Mouse (Mus musculus) hindbrain, embryonic 16.5 days (tissue): ENCODE data around the gene Dnase2a. TPM values are rescaled to one million over a fixed set of nuclear protein-coding genes. Genes with fewer than 3 reads are reported as not detected.
A peak's percentile ranks its signal among the peaks of the same experiment; 100 is the strongest.

Experiments used
- ATAC-seq: fragments of 200-750 bp; cut with Nextera tagmentation; 2 replicates; pipeline ENCODE4 v1.8.0; 2017; ENCODE audit warnings: moderate TSS enrichment, moderate library complexity
- H3K27ac ChIP-seq: fragments of 300-500 bp; sonication (generic); 2 replicates; pipeline ENCODE4 v1.5.1; 2014; ENCODE audit warnings: low read depth, mild to moderate bottlenecking, control low read depth, low read length, moderate library complexity
- H3K27me3 ChIP-seq: fragments of 300-500 bp; sonication (generic); replicated peaks from 2 replicates; pipeline ENCODE4 v1.6.1; 2014; ENCODE audit warnings: low read length; ENCODE audit not compliant: control insufficient read depth, insufficient read depth
- H3K36me3 ChIP-seq: fragments of 300-500 bp; sonication (generic); 2 replicates; pipeline ENCODE4 v1.6.1; 2014; ENCODE audit warnings: mild to moderate bottlenecking, low read length, moderate library complexity, mixed read lengths; ENCODE audit not compliant: control insufficient read depth, insufficient read depth
- H3K4me1 ChIP-seq: fragments of 300-500 bp; sonication (generic); 2 replicates; pipeline ENCODE4 v1.6.1; 2014; ENCODE audit warnings: low read depth, low read length; ENCODE audit not compliant: control insufficient read depth, insufficient read depth
- H3K4me2 ChIP-seq: fragments of 300-500 bp; sonication (generic); 2 replicates; pipeline ENCODE4 v1.6.1; 2014; ENCODE audit warnings: mild to moderate bottlenecking, low read length, control low read depth, moderate library complexity
- H3K4me3 ChIP-seq: fragments of 300-500 bp; sonication (generic); 2 replicates; pipeline ENCODE4 v1.5.1; 2014; ENCODE audit warnings: mild to moderate bottlenecking, low read length, control low read depth, moderate library complexity
- H3K9ac ChIP-seq: fragments of 300-500 bp; sonication (generic); 2 replicates; pipeline ENCODE4 v1.6.1; 2014; ENCODE audit warnings: low read depth, mild to moderate bottlenecking, control low read depth, low read length, moderate library complexity
- H3K9me3 ChIP-seq: fragments of 300-500 bp; sonication (generic); 2 replicates; pipeline ENCODE4 v1.6.1; 2014; ENCODE audit warnings: mild to moderate bottlenecking, low read length, moderate library complexity; ENCODE audit not compliant: control insufficient read depth
- WGBS: fragments of 180-500 bp; shearing (Covaris S2); extraction: QIAGEN DNeasy Blood & Tissue Kit; methylation state at CpG from one replicate; pipeline ENCODE4 v1.1.7; 2014; 5-methylcytosine and 5-hydroxymethylcytosine counted together
- polyA plus RNA-seq: library from polyadenylated mRNA; unstranded; fragments of >200 nt; fragmentation: Nextera tagmentation; extraction: Ambion mirVana; gene quantifications from 2 replicates; pipeline ENCODE4 v1.2.1, GENCODE M21; 2015

Dnase2a gene
- polyA plus RNA-seq, 1 experiment from 2014 or later = 6.4 TPM

DNA sequence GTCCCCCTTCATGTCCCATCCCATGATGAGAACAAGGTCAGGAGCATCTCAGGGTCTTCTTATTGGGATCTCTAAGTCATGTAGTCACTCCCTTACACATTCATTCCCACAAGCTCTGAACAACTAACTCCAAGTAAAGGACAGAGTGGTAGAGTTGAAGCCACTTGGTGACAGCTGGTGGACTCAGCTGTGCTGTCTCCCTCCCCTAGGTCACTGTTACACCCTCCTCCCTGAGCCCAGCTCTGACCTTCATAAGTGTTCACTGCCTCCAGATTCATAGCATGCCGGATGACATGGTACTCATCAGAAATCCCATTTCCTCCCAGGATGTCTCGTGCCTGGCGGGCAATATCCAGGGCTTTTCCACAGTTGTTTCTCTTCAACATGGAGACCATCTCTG lies 20.1 kb upstream of the Dnase2a start:
- H3K27ac ChIP-seq = no peak overlapping the region
- no peaks in the 10 kb centered on the region for H3K27me3 ChIP-seq
- H3K36me3 ChIP-seq = peaks cover 12% of the 10 kb centered on the region
- H3K9me3 ChIP-seq = no peaks in the 10 kb centered on the region
- no peak overlapping the region for H3K4me3 ChIP-seq
- ATAC-seq = no peak
- H3K4me2 ChIP-seq = no peak overlapping the region
- H3K9ac ChIP-seq = no peak overlapping the region
- 95% methylated on average over 3 of the region's 3 CpGs for WGBS
- peaks cover 6% of the 10 kb centered on the region for H3K4me1 ChIP-seq

GRCm38 (mm10) chr8:84889141-84889540 lies 19.2 kb upstream of the Dnase2a start:
- Histone ChIP-seq H3K27ac (no peak overlapping the region), H3K4me2 (no peak overlapping the region), H3K4me3 (no peak overlapping the region), H3K36me3 (peaks cover 12% of the 10 kb centered on the region), H3K9ac (no peak overlapping the region), H3K9me3 (no peaks in the 10 kb centered on the region), H3K4me1 (peaks cover 9% of the 10 kb centered on the region), H3K27me3 (no peaks in the 10 kb centered on the region)
- whole genome bisulfite sequencing = 86% methylated on average over 1 of the region's 1 CpGs
- ATAC-seq = no peak

GRCm38 (mm10) chr8:84892993-84893708 lies 15.2 kb upstream of the Dnase2a start:
- H3K4me1 ChIP-seq = peaks cover 12% of the 10 kb centered on the region
- no peaks in the 10 kb centered on the region for H3K9me3 ChIP-seq
- peak overlapping the region; percentile 65 for H3K27ac ChIP-seq
- WGBS = 12% methylated on average over 31 of the region's 31 CpGs
- H3K4me2 ChIP-seq = peak overlapping the region; percentile 69
- peak; percentile 63 for ATAC-seq
- peaks cover 4% of the 10 kb centered on the region for H3K36me3 ChIP-seq
- peak overlapping the region; percentile 73 for H3K4me3 ChIP-seq
- peak overlapping the region; percentile 79 for H3K9ac ChIP-seq
- no peaks in the 10 kb centered on the region for H3K27me3 ChIP-seq

GRCm38 (mm10) chr8:84893709-84894134 lies 14.6 kb upstream of the Dnase2a start, which contains the start of gene Gcdh:
Gcdh (minus strand) TSS chr8:84893921.
- Histone ChIP-seq H3K4me3 (peak within 1 kb of the TSS; percentile 73), H3K9me3 (no peaks in the 10 kb centered on the region), H3K27me3 (no peaks in the 10 kb centered on the region), H3K4me1 (peaks cover 12% of the 10 kb centered on the region), H3K4me2 (peak within 1 kb of the TSS; percentile 69), H3K27ac (peak within 1 kb of the TSS; percentile 65), H3K9ac (peak within 1 kb of the TSS; percentile 79), H3K36me3 (no peaks in the 10 kb centered on the region)
- ATAC-seq = peak; percentile 99
- WGBS = under 1% methylated on average over 11 of the region's 11 CpGs

- no peaks in the 10 kb centered on the region for H3K9me3 ChIP-seq
- ATAC-seq = no peak
- H3K27me3 ChIP-seq = no peaks in the 10 kb centered on the region
- H3K4me1 ChIP-seq = peaks cover 12% of the 10 kb centered on the region
- H3K36me3 ChIP-seq = no peaks in the 10 kb centered on the region
- 83% methylated on average over 5 of the region's 5 CpGs for WGBS
- no peak overlapping the region for H3K4me3 ChIP-seq
- no peak overlapping the region for H3K9ac ChIP-seq
- H3K4me2 ChIP-seq = no peak overlapping the region
- H3K27ac ChIP-seq = no peak overlapping the region
These were observed 12.4 kb upstream of the Dnase2a start for GRCm38 (mm10) chr8:84895963-84896362.

DNA sequence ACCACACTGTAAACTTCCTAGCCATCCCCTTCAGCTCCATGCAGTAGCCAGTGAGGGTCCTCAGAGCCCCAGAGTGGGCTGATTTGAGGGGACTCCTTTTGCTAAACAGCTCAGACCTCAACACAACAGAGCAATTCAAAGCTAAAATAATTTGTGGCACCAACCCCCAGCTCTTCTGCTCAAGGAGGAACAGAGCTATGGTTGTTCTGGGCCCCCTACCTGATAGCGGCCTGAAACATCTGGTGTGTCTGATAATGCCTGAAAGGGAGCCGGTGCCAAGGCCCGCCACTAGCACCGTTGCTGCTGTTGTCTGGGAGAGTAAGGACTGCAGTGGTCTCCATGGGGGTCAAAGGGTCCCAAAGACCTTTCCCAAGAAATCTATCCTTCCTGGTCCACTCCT lies 7.3 kb upstream of the Dnase2a start:
- Histone ChIP-seq H3K27me3 (0 out of 2 replicates have a peak, but pooled peaks cover 5% of the 10 kb centered on the region), H3K9ac (no peak overlapping the region), H3K4me3 (no peak overlapping the region), H3K27ac (no peak overlapping the region), H3K9me3 (no peaks in the 10 kb centered on the region), H3K36me3 (no peaks in the 10 kb centered on the region), H3K4me1 (peaks cover 10% of the 10 kb centered on the region), H3K4me2 (no peak overlapping the region)
- WGBS = 81% methylated on average over 4 of the region's 4 CpGs
- no peak for ATAC-seq

GRCm38 (mm10) chr8:84901752-84902151 lies 6.6 kb upstream of the Dnase2a start, which contains the start of gene Klf1:
Klf1 (plus strand) TSS chr8:84901928.
- no peak for ATAC-seq
- Histone ChIP-seq H3K27me3 (0 out of 2 replicates have a peak, but pooled peaks cover 5% of the 10 kb centered on the region), H3K4me2 (peak within 1 kb of the TSS; percentile 98), H3K9ac (peak within 1 kb of the TSS; percentile 74), H3K27ac (no peak within 1 kb of the TSS), H3K9me3 (no peaks in the 10 kb centered on the region), H3K4me1 (peaks cover 10% of the 10 kb centered on the region), H3K36me3 (no peaks in the 10 kb centered on the region), H3K4me3 (peak within 1 kb of the TSS; percentile 54)
- 83% methylated on average over 3 of the region's 3 CpGs for WGBS

DNA sequence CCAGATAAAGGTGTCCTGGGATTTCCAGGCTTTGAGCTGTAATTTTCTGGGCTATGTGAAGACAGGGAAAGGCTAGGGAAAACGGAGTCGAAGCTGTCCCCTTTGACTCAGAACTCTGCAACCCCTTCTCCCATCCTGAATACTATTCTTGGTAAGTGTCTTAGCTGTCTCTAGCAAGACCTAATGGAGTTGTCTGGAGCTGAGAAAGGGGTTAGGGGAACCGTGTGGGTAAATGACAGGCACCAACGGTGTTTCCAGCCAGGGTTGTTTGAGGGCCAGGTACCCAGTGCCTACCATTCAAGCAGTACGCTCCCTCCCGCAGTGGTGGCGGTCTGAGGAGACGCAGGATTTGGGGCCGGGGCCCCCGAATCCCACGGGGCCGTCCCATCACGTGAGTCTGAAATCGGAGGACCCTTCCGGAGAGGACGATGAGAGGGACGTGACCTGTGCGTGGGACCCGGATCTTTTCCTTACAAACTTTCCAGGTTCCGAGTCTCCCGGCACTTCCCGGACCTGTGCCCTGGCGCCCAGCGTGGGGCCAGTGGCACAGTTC lies 5.9 kb upstream of the Dnase2a start:
- Histone ChIP-seq H3K9me3 (no peaks in the 10 kb centered on the region), H3K27me3 (0 out of 2 replicates have a peak, but pooled peaks cover 5% of the 10 kb centered on the region), H3K4me3 (peak overlapping the region; percentile 54), H3K27ac (no peak overlapping the region), H3K9ac (peak overlapping the region; percentile 74), H3K4me1 (peaks cover 10% of the 10 kb centered on the region), H3K4me2 (peak overlapping the region; percentile 98), H3K36me3 (no peaks in the 10 kb centered on the region)
- no peak for ATAC-seq
- 8% methylated on average over 11 of the region's 24 CpGs for WGBS

DNA sequence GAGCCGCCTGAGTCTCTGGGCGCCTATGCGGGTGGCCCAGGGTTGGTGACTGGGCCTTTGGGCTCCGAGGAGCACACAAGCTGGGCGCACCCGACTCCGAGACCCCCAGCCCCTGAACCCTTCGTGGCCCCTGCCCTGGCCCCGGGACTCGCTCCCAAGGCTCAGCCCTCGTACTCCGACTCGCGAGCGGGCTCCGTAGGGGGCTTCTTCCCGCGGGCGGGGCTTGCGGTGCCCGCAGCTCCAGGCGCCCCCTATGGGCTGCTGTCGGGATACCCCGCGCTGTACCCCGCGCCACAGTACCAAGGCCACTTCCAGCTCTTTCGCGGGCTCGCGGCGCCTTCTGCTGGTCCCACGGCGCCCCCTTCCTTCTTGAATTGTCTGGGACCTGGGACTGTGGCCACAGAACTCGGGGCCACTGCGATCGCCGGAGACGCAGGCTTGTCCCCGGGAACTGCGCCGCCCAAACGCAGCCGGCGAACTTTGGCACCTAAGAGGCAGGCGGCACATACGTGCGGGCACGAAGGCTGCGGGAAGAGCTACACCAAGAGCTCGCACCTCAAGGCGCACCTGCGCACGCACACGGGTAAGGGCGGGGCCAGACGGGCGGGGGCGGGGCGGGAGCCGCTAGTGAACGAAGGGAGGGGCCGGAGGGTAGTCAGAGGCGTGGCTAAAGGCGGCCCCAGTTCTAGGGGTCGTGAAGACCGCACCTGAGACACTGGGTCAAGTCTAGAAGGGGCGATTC lies 5.3 kb upstream of the Dnase2a start:
- no peaks in the 10 kb centered on the region for H3K36me3 ChIP-seq

More for the DNA sequence above, 5.3 kb upstream of the Dnase2a start:
- Histone ChIP-seq H3K27ac (0 out of 2 replicates have a peak overlapping the region, but pooled peaks have one; percentile 5), H3K4me2 (peak overlapping the region; percentile 98), H3K4me1 (peaks cover 10% of the 10 kb centered on the region), H3K9me3 (no peaks in the 10 kb centered on the region), H3K9ac (peak overlapping the region; percentile 74), H3K27me3 (0 out of 2 replicates have a peak, but pooled peaks cover 5% of the 10 kb centered on the region), H3K4me3 (peak overlapping the region; percentile 54)
- 1% methylated on average over 62 of the region's 68 CpGs for WGBS
- peak; percentile 87 for ATAC-seq
